Mouse (Mus musculus) T-helper 1 cell (primary cell): ENCODE measurements at regions not wholly inside any gene's neighbourhood (a gene's known extent, or its start where the extent isn't known, plus 50 kb on each side); places are given as distances from the start of the nearest gene placed in this dataset.

ENCODE experiments used
- in situ Hi-C: fragments of 300-600 bp; cut with MboI, MseI; formaldehyde crosslinking; loops from one replicate; pipeline ENCODE4 v1.15.1; 2025; ENCODE audit warnings: high pct_unique_total_duplicates

DNA sequence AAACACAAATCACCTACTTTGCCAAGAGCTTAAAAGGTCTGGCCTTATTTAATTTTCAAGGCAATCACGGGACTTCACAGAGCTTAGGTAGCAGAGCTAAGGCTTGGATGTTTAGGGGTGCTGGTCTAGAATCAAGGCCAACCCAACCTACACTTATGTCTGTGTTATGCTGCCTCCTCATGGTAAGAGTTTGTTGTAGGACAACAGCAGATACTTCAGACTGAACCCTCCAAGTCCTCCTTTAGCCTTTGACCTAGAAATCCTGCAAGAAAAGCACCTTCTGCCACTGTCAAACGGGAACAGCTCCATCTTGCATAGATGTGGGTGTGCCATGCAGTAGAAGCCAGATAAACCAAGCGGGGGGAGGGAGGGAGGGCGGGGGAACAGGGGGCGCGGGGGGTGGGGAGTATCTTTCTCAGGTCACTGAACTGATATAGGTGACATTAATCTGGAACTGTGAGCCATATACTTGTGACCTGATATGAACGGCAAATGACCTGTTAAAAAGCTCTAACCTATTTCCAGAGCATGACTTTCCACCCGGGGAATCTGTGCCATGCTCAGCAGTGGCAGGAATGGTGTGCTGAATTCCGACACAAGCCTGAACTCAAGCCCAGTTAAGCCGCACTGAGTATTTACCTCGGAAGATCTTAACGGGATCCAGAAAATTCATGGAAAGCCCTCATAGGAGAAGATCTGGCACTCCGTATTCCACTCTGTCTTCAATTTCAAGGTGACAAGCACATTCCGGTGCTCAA is 838.3 kb downstream of the Gsdmc2 start:
- in situ Hi-C loops, result no loop called here

GRCm38 (mm10) chr15:62994691-62995090 is 850.3 kb downstream of the Gsdmc2 start:
- in situ Hi-C loops, result no loop called here

- in situ Hi-C loops, result no loop called here
Measured at GRCm38 (mm10) chr15:62986871-62987270, 858.1 kb downstream of the Gsdmc2 start.

DNA sequence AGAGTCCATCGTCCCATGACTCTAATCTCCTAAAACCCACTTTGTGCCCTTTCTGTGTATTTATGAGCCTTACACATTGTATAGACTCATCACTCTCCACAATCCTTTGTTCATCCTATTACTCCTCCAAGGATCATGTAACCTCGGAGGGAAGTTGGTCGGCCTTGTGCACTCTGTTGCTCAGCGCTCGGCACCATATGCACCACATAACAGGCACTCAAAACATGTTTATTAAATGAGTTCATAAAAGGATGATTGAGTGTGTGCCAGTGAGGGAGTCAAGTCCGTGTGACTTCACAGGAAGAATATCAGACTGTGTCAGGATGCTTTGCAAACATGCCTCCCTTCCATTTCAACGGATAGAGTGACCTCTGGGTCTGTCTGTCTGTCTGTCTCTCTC is 858.8 kb downstream of the Gsdmc2 start:
- in situ Hi-C loops, result no loop called here

- in situ Hi-C loops, result no loop called here
Measured at GRCm38 (mm10) chr15:62970566-62970965, 874.4 kb downstream of the Gsdmc2 start.

GRCm38 (mm10) chr15:62962681-62963080 is 882.3 kb downstream of the Gsdmc2 start:
- in situ Hi-C loops, result no loop called here

DNA sequence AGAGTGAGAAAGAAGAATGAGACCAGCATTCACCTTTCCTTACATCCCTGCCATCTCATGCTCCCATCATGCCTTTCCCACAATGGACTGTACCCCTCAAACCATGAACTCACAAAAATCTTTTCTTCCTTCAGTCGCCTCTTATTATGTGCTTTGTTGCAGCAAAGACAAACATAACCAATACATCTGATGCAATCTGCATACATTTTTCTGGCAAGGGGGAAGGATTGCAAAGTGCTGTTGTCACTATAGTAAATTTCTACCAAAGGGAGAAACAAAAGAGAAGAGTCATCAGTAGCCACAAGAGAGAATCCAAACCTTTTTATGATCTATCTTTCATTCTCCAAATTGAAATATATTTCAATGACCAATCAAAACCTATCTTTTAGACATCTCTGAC is 884.4 kb downstream of the Gsdmc2 start:
- in situ Hi-C loops, result no loop called here

DNA sequence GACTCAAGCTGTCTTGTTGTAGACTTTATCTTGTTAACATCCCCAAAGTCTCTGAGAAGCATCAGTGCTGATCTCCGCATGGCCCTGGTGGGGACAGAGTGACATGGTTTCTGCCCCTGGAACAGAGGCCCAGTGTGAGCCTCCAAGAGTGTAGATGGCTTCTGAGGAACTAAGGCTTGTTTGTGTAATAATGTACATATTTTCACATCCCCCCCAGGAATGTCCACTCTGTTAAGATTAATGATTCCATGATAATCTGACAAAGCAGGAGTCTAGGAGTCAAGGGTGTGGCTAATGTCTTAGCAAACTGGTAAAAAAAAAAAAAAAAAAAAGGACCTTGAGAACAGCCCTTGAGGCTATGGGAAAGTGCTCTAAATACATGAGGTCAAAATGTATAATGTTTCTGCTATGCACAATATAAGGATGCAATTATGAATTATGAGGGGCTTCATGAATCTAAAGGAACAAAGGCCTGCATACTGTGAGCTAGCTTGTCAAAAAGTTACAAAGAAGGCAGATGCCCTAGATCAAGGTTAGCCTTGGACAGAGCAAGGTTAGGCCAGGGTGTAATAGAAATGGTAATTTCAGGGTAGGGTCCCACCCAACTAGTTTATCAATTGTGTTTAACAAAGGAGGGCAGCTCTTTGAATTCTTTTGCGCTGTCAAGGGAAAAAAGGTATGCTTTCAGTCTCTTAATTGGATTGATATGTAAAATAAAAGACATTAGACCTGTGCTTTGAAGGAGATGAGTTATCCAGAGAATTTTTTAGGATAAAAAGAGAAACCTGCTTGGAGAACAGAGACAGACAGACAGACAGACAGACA is 886.3 kb downstream of the Gsdmc2 start:
- in situ Hi-C loops, result no loop called here

DNA sequence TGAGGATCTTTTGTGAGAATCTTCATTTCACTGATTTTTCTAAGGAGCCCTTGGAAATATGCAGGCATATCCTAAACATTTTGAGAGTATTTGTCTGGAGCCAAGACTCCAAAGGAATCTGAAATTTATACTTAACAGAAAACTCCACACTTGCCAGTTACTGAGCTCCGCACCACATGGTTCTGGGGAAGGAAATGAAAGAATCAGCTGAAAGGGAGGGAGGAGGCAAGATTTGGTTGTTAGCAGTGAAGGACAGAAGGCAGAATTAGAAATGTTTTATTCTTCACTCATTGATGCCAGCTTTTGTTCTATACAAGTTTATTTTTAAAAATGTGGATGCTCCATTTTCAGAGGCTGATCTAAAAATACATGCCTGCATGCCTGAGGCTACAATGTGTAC is 890.1 kb downstream of the Gsdmc2 start:
- in situ Hi-C loops, result no loop called here

DNA sequence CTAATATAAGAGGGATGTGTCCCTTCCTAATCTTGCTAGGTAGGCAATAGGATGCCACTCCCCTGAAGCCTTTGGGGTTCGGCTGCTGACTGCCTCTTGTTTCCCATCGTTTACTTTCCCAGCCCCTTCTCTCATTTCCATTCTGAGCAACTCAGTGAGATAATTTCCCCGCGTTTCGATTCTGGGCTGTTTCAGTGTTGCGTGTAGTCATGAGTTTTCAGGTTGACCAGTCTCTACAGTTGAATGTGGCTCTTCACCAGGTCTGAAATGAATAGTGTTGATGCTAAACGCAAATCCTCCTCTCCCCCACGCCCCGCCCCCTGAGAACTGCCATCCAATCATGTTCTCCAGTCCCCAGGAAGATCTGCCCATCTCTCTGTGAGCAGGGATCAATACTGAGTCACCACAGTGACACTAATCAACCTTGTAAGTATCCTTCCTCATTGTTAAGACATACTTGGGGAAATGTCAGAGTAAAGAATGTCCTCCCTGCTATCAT is 890.6 kb downstream of the Gsdmc2 start:
- in situ Hi-C loops, result no loop called here

GRCm38 (mm10) chr15:62953215-62953941 is 891.6 kb downstream of the Gsdmc2 start:
- in situ Hi-C loops, result no loop called here

DNA sequence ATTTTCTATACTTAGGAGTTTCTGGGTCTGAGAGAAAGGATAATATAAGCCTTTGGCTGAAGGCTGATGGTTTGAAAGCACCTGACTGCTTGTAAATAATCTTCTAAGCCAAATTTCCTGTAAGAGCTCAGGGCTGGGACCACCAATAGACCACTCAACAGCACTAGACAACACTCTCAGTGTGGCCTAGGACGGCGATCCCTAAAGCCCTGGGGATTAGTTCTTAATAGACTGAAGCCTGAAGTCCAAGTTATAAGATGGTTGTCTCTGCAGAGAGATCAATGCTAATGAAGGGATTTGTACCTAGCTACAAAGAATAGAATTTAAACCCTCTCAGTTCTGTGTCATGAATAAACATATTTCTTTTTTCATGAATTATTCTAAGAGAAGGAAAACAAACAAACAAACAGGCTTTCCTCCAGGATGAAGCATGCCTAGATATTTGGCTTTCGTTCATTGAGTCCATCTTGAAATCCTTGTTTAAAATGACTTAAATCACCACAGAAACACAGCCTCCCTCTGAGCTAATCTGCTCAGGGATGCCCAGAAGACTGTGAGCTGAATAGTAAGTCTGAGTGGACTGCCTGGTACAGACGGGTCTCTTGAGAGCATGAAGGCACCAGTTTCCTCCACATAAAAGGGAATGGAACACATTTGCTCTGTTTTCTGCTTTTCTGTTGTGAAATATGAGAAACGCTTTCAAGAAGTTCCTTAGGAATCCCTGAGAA is 892.3 kb downstream of the Gsdmc2 start:
- in situ Hi-C loops, result no loop called here

DNA sequence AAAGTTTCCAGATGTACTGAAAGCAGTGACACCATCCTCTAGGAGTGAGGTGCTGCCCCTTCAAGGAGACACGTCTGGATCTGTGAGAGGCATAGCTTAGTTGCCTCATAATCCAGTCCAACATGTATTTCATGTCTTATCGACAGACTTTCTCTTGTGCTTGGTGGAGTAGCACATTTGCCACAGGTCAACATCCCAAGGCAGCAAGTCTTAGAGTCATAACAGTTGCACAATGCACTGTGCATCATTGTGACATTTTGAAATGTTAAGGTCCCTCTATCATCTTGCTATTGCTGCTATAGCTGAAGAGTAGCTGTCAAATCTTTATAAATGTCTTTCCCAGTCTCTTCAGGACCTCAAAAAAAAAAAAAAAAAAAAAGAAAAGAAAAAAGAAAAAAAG is 905.6 kb downstream of the Gsdmc2 start:
- in situ Hi-C loops, result no loop called here

- in situ Hi-C loops, result no loop called here
Measured at GRCm38 (mm10) chr15:62937756-62938155, 907.2 kb downstream of the Gsdmc2 start.

DNA sequence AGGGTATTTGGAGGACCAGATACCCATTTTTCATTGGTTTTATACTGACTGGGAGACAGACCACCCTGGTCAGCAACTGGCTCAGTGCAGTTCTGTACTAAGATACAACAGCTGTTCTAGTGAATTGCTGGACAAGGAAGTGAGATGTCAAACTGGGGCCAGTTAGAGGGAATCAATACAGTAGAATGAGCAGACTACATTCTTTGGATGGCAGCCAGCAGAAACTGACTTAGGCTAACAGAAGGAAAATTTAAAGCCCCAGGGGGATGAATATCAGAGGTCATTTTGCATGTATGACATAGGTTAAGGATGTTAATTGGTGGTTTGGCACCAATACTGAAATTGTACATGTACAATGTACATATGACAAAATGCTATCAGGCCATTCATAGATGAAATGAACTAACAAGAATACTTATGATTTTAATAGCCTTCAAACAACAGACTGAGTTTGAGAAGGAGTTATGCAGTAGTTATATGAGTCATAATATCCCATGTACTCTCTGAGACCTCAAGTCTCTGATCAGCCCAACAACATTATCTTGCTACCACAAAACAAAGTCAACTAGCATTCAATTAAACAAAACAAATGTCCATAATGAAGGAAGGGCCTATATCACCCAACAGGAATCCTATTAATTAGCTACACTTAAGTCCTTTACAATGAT is 910.3 kb downstream of the Gsdmc2 start:
- in situ Hi-C loops, result no loop called here

DNA sequence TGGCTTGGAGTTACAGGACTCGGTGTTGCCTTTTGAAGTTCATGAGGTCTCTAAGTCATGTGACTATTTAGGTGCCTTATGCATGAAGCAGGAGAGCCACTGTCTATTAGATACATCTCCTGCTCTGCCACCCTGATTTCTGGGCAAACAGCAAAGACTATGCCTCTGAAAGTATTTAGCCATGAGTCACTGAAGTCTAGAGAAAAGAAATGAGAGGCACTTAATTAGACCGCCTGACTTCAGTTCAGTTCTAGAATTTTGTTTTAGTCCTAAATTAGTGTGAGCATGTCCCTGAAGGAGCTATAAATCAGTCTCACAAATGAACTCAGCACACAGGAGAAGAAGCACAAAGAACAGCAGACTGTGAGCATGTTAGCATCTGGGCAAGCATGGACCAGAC is 924.5 kb downstream of the Gsdmc2 start:
- in situ Hi-C loops, result no loop called here

DNA sequence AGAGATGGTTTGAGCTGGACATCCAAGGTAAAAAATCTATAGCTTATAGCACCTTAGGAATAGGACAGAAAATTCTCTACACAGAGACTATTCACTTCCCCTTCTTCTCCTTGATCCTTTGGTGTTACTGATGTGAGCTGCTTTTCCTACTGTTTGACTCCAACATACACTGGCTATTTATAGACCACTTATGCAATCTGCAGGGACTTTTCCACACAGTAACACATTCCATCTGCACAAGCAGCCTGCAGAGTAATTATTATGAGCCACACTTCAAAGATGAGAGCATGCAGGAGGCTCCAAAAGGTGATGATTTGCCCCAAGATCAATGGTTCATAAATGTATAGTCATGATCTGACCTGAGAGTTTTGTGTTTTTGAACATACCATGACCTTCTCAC is 925.7 kb downstream of the Gsdmc2 start:
- in situ Hi-C loops, result no loop called here

DNA sequence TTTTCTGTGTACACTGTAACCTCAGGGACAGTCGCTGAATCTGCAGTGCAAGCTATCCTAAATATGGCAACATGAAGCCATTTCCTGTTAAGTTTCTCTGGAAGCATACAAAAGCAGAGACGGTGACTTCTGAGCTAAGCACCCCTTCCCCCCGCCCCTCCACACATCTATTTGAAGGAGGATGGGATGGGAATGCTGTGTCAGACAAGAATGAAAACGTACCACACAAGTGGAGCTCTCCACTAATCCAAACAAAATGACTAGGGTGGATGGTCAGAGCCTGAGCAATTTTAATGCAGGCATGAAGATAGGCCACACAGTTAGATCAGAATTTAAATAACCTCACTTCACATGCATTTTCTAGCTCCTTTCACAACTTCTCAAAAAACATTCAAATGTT is 936.6 kb downstream of the Gsdmc2 start:
- in situ Hi-C loops, result no loop called here

DNA sequence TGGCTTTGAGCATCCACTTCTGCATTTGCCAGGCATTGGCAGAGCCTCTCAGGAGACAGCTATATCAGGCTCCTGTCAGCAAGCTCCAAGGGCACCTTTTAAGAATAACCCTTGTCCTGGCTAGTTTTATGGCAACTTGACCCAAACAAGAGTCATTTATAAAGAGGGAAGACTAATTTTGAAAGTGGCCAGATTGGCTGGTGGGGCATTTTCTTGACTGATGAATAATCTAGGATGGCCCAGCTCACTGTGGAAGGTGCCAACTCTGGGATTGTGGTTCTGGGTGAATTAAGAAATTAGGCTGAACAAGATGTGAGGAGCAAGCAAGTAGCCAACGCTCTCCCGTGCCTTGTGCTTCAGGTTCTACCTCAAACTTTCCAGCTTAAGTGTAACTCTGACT is 937.8 kb downstream of the Gsdmc2 start:
- in situ Hi-C loops, result no loop called here

GRCm38 (mm10) chr15:62903047-62903822 is 941.7 kb downstream of the Gsdmc2 start:
- in situ Hi-C loops, result no loop called here
